Mouse (Mus musculus): Measurements from ENCODE around the gene Tada2b.

GRCm38 (mm10) chr5:36472876-36473655 lies 11.0 kb downstream of the Tada2b start:
- TF ChIP-seq HCFC1 (IDR thresholded peaks at IDR 0.05; ENCODE audit: borderline replicate concordance, insufficient read depth, low read length), result no peak
- TF ChIP-seq ZC3H11A (IDR thresholded peaks at IDR 0.05; ENCODE audit: borderline replicate concordance, low read depth, low read length), result no peak
- no peak for TF ChIP-seq CHD2 (IDR thresholded peaks at IDR 0.05; ENCODE audit: low read depth, low read length)
- TF ChIP-seq MAFK (IDR thresholded peaks at IDR 0.05; ENCODE audit: insufficient read depth, low read depth, low read length), result no peak
- TF ChIP-seq ZNF384 (IDR thresholded peaks at IDR 0.05; ENCODE audit: low read depth, low read length), result no peak
